Mouse (Mus musculus): Measurements from ENCODE around the gene Tom1l2. TPM values are rescaled to one million over a fixed set of nuclear protein-coding genes. Genes with fewer than 3 reads are reported as not detected.

Tom1l2 gene
- polyA plus RNA-seq (2015; fragmentation: Nextera tagmentation; extraction: Ambion mirVana): 54.5 and 59.2 TPM in 2 replicates

GRCm38 (mm10) chr11:60352559-60353411 is at the start of gene Tom1l2, which contains the start of gene Drc3:
TSS of gene Tom1l2 (minus strand) at chr11:60352905.
TSS of gene Drc3 (plus strand) at chr11:60353329.
- Histone ChIP-seq H3K27ac (peak within 1 kb of the TSS; percentile 82), H3K9me3 (no peaks in the 10 kb centered on the region), H3K9ac (peak within 1 kb of the TSS; percentile 80), H3K36me3 (no peaks in the 10 kb centered on the region), H3K4me3 (peak within 1 kb of the TSS; percentile 66), H3K4me2 (peak within 1 kb of the TSS; percentile 88), H3K4me1 (replicated peaks) (peaks cover 25% of the 10 kb centered on the region), H3K27me3 (no peaks in the 10 kb centered on the region)
- peak; percentile 100 for ATAC-seq (ENCODE audit: low FRiP score)
- WGBS: under 1% methylated on average over 57 of the region's 57 CpGs

DNA sequence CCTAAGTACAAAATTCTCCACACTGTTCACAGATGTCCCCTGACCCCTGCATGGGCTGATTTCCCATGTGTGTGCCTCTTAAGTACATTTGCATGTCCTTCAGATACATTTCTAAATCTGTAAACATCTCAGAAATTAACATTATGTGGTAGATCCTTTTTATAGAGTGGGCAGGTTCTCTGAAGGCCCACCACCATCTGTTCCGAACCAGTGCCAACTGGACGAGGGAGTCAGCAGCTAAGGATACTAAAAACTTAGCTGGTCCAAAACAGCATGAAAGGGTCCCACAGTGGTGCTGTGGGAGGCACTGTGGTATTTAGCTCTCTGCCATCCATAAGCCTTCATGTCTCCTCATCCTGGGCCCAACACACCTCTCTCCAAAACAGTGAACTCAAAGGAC is 44.5 kb upstream of the Tom1l2 start:
- no peaks in the 10 kb centered on the region for H3K9me3 ChIP-seq
- H3K36me3 ChIP-seq: peaks cover 16% of the 10 kb centered on the region
- no peak for ATAC-seq (ENCODE audit: low FRiP score)
- 88% methylated on average over 2 of the region's 2 CpGs for WGBS
- no peaks in the 10 kb centered on the region for H3K27me3 ChIP-seq
- H3K4me1 ChIP-seq (replicated peaks): peaks cover 13% of the 10 kb centered on the region
- H3K9ac ChIP-seq: no peak overlapping the region
- no peak overlapping the region for H3K27ac ChIP-seq
- H3K4me2 ChIP-seq: no peak overlapping the region
- no peak overlapping the region for H3K4me3 ChIP-seq

DNA sequence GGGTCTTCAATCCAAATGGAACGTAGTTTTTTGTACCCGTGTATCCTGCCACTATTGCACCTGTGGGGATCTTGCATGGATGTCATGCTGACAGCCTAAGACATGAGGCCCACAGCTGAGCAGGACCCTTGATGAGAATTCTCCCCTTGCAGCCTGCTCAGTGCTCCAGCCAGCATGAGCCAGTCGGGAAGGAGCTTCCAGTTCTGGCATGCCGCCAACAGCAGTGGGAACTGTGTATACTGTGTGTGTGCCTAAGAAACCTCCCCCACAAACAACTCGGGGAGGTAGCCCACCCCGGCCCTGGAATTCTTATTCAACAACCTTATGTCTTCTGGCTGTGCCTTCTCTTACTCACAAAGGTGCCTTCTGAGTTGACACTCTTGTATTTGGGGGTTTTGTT is 43.8 kb upstream of the Tom1l2 start:
- H3K4me2 ChIP-seq: no peak overlapping the region
- no peaks in the 10 kb centered on the region for H3K9me3 ChIP-seq
- H3K27me3 ChIP-seq: no peaks in the 10 kb centered on the region
- H3K27ac ChIP-seq: no peak overlapping the region
- H3K4me1 ChIP-seq (replicated peaks): peaks cover 13% of the 10 kb centered on the region
- no peak overlapping the region for H3K4me3 ChIP-seq
- 60% methylated on average over 6 of the region's 6 CpGs for WGBS
- H3K36me3 ChIP-seq: peaks cover 11% of the 10 kb centered on the region
- no peak for ATAC-seq (ENCODE audit: low FRiP score)
- no peak overlapping the region for H3K9ac ChIP-seq

DNA sequence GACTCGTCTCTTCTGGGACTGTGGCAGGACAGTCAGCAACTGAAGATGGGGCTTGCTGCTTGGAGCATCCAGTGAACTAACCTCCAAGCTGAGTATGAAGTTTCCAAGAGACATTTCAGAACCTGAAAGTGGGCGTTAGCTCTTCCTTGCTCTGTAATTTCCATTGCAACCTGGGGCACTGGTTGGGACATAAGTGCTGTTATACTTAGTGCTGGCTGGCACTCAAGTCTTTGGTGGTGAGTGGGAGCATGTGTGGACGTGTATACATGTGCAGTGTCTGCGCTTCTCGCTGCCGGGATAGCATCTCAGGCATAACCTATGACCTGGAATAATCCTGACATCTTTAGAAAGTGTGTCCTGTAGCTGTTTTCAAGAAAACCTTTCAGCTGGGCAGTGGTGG is 38.6 kb upstream of the Tom1l2 start:
- no peaks in the 10 kb centered on the region for H3K9me3 ChIP-seq
- H3K27me3 ChIP-seq: no peaks in the 10 kb centered on the region
- peaks cover 9% of the 10 kb centered on the region; the same call in 1 of the 2 replicates for H3K4me1 ChIP-seq (replicated peaks)
- WGBS: 88% methylated on average over 6 of the region's 6 CpGs
- ATAC-seq (ENCODE audit: low FRiP score): no peak
- H3K4me3 ChIP-seq: no peak overlapping the region
- H3K9ac ChIP-seq: no peak overlapping the region
- no peak overlapping the region for H3K27ac ChIP-seq
- no peak overlapping the region for H3K4me2 ChIP-seq
- H3K36me3 ChIP-seq: no peaks in the 10 kb centered on the region

DNA sequence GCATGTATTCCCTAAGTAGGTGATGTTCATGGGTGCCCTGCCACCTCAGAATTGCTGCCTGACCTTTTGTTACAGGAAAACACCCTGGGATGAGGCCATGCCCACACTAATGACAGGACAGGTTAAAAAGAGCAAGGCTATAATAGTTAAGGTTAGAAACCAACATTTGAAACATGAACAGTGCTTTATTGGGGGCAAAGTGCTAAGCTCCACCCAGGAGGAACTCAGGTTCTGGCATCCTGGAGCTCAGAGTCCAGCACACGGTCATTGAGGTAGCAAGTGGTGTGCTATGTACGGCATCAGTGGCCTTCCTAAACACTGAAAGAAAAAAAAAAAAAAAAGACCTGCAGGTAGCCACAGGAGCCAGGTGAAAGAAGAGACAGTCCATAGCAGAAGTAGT is 35.2 kb upstream of the Tom1l2 start:
- Histone ChIP-seq H3K4me3 (no peak overlapping the region), H3K4me1 (replicated peaks) (peaks cover 21% of the 10 kb centered on the region), H3K9ac (no peak overlapping the region), H3K4me2 (no peak overlapping the region), H3K27ac (no peak overlapping the region), H3K36me3 (no peaks in the 10 kb centered on the region), H3K27me3 (no peaks in the 10 kb centered on the region), H3K9me3 (no peaks in the 10 kb centered on the region)
- 77% methylated on average over 2 of the region's 2 CpGs for WGBS
- no peak for ATAC-seq (ENCODE audit: low FRiP score)

GRCm38 (mm10) chr11:60385946-60386345 is 33.2 kb upstream of the Tom1l2 start:
- Histone ChIP-seq H3K27ac (peak overlapping the region; percentile 97), H3K4me1 (replicated peaks) (peaks cover 21% of the 10 kb centered on the region), H3K27me3 (no peaks in the 10 kb centered on the region), H3K36me3 (no peaks in the 10 kb centered on the region), H3K4me2 (no peak overlapping the region), H3K9me3 (no peaks in the 10 kb centered on the region), H3K4me3 (no peak overlapping the region), H3K9ac (0 out of 2 replicates have a peak overlapping the region, but pooled peaks have one; percentile 20)
- ATAC-seq (ENCODE audit: low FRiP score): no peak
- 73% methylated on average over 5 of the region's 5 CpGs for WGBS

DNA sequence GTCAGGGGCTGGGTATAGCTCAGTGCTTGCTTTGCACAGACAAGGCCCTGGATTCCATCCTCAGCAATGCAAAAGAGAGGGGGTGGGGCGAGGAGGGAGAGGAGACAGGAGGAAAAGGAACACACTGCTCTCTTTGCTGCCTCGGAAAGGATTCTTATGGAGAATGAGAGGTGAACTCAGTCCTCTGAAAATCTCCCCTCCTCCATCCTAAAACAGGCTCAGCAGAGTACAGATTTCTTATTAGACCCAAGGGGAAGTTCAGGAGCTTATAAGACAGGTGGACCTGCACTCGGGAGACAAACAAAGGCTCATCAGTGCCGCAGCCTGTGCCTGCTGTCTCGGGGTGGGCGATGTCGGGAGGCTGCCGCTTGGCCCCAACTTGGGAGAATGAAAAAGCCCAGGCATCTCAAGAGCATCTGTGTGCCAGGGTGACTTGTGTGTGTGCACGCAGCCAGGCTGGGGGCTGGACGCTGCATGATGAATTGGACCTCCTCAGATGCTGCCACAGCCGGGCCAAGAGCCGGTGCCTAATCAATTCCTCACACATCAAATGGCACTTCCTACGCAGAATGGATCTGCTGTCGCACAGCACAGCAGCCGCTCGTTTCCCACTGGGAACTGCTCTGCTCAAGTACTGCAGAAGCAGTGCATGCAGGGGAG is 32.2 kb upstream of the Tom1l2 start:
- Histone ChIP-seq H3K36me3 (no peaks in the 10 kb centered on the region), H3K4me3 (peak overlapping the region; percentile 19), H3K9me3 (no peaks in the 10 kb centered on the region), H3K4me1 (replicated peaks) (peaks cover 21% of the 10 kb centered on the region), H3K27me3 (no peaks in the 10 kb centered on the region), H3K9ac (peak overlapping the region; percentile 64), H3K27ac (peak overlapping the region; percentile 97), H3K4me2 (peak overlapping the region; percentile 50)
- ATAC-seq (ENCODE audit: low FRiP score): peak; percentile 91
- 2% methylated on average over 16 of the region's 16 CpGs for WGBS

- H3K36me3 ChIP-seq: no peaks in the 10 kb centered on the region
- no peak overlapping the region for H3K4me2 ChIP-seq
- ATAC-seq (ENCODE audit: low FRiP score): no peak
- 94% methylated on average over 6 of the region's 6 CpGs for WGBS
- H3K4me1 ChIP-seq (replicated peaks): peaks cover 21% of the 10 kb centered on the region
- no peak overlapping the region for H3K9ac ChIP-seq
- no peaks in the 10 kb centered on the region for H3K27me3 ChIP-seq
- no peaks in the 10 kb centered on the region for H3K9me3 ChIP-seq
- peak overlapping the region; percentile 97 for H3K27ac ChIP-seq
- H3K4me3 ChIP-seq: no peak overlapping the region
Measured at GRCm38 (mm10) chr11:60383518-60383917, 30.8 kb upstream of the Tom1l2 start.

DNA sequence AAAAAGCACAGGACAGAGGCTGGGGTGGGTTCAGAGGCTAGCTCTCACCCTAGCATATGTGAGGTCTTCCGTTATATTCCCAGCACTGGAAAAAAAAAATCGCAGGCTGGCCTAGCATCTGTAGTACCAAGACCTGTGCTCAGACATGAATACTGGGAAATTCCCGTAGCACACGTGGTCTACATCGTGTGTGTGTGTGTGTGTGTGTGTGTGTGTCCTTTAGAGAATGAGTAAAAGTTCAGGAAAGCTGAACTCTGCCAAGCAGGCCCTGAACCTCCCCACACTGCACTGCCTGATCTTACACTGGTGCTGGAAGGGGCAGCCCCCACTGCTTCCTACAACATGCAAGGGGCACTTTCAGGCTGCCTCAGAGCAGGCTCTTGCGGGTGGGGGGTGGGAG is 21.8 kb upstream of the Tom1l2 start:
- 90% methylated on average over 6 of the region's 6 CpGs for WGBS
- ATAC-seq (ENCODE audit: low FRiP score): no peak
- Histone ChIP-seq H3K27ac (no peak overlapping the region), H3K4me1 (replicated peaks) (no peaks in the 10 kb centered on the region), H3K4me2 (no peak overlapping the region), H3K9me3 (no peaks in the 10 kb centered on the region), H3K36me3 (no peaks in the 10 kb centered on the region), H3K4me3 (no peak overlapping the region), H3K27me3 (no peaks in the 10 kb centered on the region), H3K9ac (no peak overlapping the region)

GRCm38 (mm10) chr11:60370431-60370830 is 17.7 kb upstream of the Tom1l2 start:
- ATAC-seq (ENCODE audit: low FRiP score): no peak
- 83% methylated on average over 13 of the region's 13 CpGs for WGBS
- no peak overlapping the region for H3K27ac ChIP-seq
- H3K4me3 ChIP-seq: no peak overlapping the region
- peaks cover 7% of the 10 kb centered on the region; the same call in 1 of the 2 replicates for H3K4me1 ChIP-seq (replicated peaks)
- H3K9me3 ChIP-seq: no peaks in the 10 kb centered on the region
- no peak overlapping the region for H3K9ac ChIP-seq
- no peaks in the 10 kb centered on the region for H3K27me3 ChIP-seq
- no peak overlapping the region for H3K4me2 ChIP-seq
- H3K36me3 ChIP-seq: no peaks in the 10 kb centered on the region

DNA sequence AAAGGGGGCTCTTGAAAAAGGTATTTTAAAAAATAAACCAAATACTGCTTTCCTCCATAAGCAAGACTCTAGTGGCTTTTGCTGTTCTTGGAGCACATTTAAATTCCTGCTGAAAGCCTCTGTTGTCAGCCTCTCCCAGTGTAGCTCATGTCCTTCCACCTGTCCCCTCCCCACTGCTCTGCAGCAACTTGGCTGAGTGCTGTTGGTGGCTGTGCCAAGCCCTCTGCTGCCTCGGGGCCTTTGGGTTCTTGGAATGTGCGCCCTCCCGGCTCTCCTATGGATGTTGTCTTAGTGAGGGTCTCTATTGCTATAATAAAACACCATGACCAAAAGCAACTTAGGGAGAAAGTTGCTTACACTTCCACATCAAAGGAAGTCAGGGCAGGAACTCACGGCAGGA is 16.7 kb upstream of the Tom1l2 start:
- Histone ChIP-seq H3K4me2 (no peak overlapping the region), H3K9ac (no peak overlapping the region), H3K4me1 (replicated peaks) (peaks cover 7% of the 10 kb centered on the region; the same call in 1 of the 2 replicates), H3K4me3 (no peak overlapping the region), H3K9me3 (no peaks in the 10 kb centered on the region), H3K36me3 (no peaks in the 10 kb centered on the region), H3K27ac (no peak overlapping the region), H3K27me3 (no peaks in the 10 kb centered on the region)
- ATAC-seq (ENCODE audit: low FRiP score): no peak
- 79% methylated on average over 4 of the region's 4 CpGs for WGBS

- Histone ChIP-seq H3K9ac (no peak overlapping the region), H3K36me3 (no peaks in the 10 kb centered on the region), H3K4me1 (replicated peaks) (peaks cover 7% of the 10 kb centered on the region; the same call in 1 of the 2 replicates), H3K4me2 (no peak overlapping the region), H3K9me3 (no peaks in the 10 kb centered on the region), H3K4me3 (no peak overlapping the region), H3K27ac (no peak overlapping the region), H3K27me3 (no peaks in the 10 kb centered on the region)
- 77% methylated on average over 4 of the region's 4 CpGs for WGBS
- no peak for ATAC-seq (ENCODE audit: low FRiP score)
Measured at GRCm38 (mm10) chr11:60368909-60369308, 16.2 kb upstream of the Tom1l2 start.
